Mouse (Mus musculus): ENCODE results near the gene Kazn. TPM values are rescaled to one million over a fixed set of nuclear protein-coding genes. Genes with fewer than 3 reads are reported as not detected.

The Kazn gene
- polyA plus RNA-seq, 1 experiment from 2014 or later, result 4.2 TPM

GRCm38 (mm10) chr4:142060455-142061378, 178.5 kb downstream of the Kazn start:
- 54% methylated on average over 18 of the region's 18 CpGs for WGBS
- Histone ChIP-seq H3K9ac (ENCODE audit: low read length) (no peak overlapping the region), H3K27me3 (ENCODE audit: control insufficient read depth, insufficient read depth, low read length) (no peaks in the 10 kb centered on the region), H3K36me3 (ENCODE audit: control insufficient read depth, insufficient read depth, low read length) (no peaks in the 10 kb centered on the region), H3K4me1 (ENCODE audit: control insufficient read depth in 2 of 2, insufficient read depth in 2 of 2, low read length in 2 of 2) (peaks cover 55 to 58% of the 10 kb centered on the region in 2 experiments), H3K4me3 (ENCODE audit: control insufficient read depth in 1 of 2, insufficient read depth in 1 of 2, low read depth in 1 of 2, low read length in 2 of 2) (no peak overlapping the region), H3K9me3 (ENCODE audit: control insufficient read depth, low read length) (no peaks in the 10 kb centered on the region), H3K4me2 (ENCODE audit: low read length) (no peak overlapping the region), H3K27ac (replicated peaks in 1 of 2; ENCODE audit: control insufficient read depth in 1 of 2, insufficient read depth in 1 of 2, low read depth in 2 of 2, low read length in 2 of 2) (peak overlapping the region; percentile 15 to 77)
- no peak for ATAC-seq (ENCODE audit: insufficient number of reproducible peaks, insufficient read depth, low FRiP score, low read depth)

- H3K4me1 ChIP-seq (ENCODE audit: control insufficient read depth in 2 of 2, insufficient read depth in 2 of 2, low read length in 2 of 2), result peaks cover 51 to 54% of the 10 kb centered on the region in 2 experiments
- H3K27ac ChIP-seq (replicated peaks in 1 of 2; ENCODE audit: control insufficient read depth in 1 of 2, insufficient read depth in 1 of 2, low read depth in 2 of 2, low read length in 2 of 2), result peak overlapping the region in 1 of 2 experiments; percentile 21; a peak in 1 of 4 replicates
- ATAC-seq (ENCODE audit: insufficient number of reproducible peaks, insufficient read depth, low FRiP score, low read depth), result no peak
- no peak overlapping the region for H3K4me3 ChIP-seq (ENCODE audit: control insufficient read depth in 1 of 2, insufficient read depth in 1 of 2, low read depth in 1 of 2, low read length in 2 of 2)
- no peaks in the 10 kb centered on the region for H3K27me3 ChIP-seq (ENCODE audit: control insufficient read depth, insufficient read depth, low read length)
- H3K9ac ChIP-seq (ENCODE audit: low read length), result no peak overlapping the region
- H3K36me3 ChIP-seq (ENCODE audit: control insufficient read depth, insufficient read depth, low read length), result no peaks in the 10 kb centered on the region
- H3K9me3 ChIP-seq (ENCODE audit: control insufficient read depth, low read length), result no peaks in the 10 kb centered on the region
- H3K4me2 ChIP-seq (ENCODE audit: low read length), result no peak overlapping the region
- WGBS, result 89% methylated on average over 8 of the region's 8 CpGs
Measured at GRCm38 (mm10) chr4:142059841-142060193, 179.4 kb downstream of the Kazn start.

GRCm38 (mm10) chr4:142059113-142059840, 179.9 kb downstream of the Kazn start:
- 68% methylated on average over 13 of the region's 13 CpGs for WGBS
- Histone ChIP-seq H3K4me1 (ENCODE audit: control insufficient read depth in 2 of 2, insufficient read depth in 2 of 2, low read length in 2 of 2) (peaks cover 56 to 59% of the 10 kb centered on the region in 2 experiments), H3K27ac (replicated peaks in 1 of 2; ENCODE audit: control insufficient read depth in 1 of 2, insufficient read depth in 1 of 2, low read depth in 2 of 2, low read length in 2 of 2) (peak overlapping the region; percentile 12 to 28; a peak in 1 of 4 replicates), H3K9me3 (ENCODE audit: control insufficient read depth, low read length) (no peaks in the 10 kb centered on the region), H3K36me3 (ENCODE audit: control insufficient read depth, insufficient read depth, low read length) (no peaks in the 10 kb centered on the region), H3K27me3 (ENCODE audit: control insufficient read depth, insufficient read depth, low read length) (no peaks in the 10 kb centered on the region), H3K4me3 (ENCODE audit: control insufficient read depth in 1 of 2, insufficient read depth in 1 of 2, low read depth in 1 of 2, low read length in 2 of 2) (no peak overlapping the region), H3K4me2 (ENCODE audit: low read length) (no peak overlapping the region), H3K9ac (ENCODE audit: low read length) (no peak overlapping the region)
- no peak for ATAC-seq (ENCODE audit: insufficient number of reproducible peaks, insufficient read depth, low FRiP score, low read depth)

GRCm38 (mm10) chr4:142057529-142058216, 181.5 kb downstream of the Kazn start:
- Histone ChIP-seq H3K4me3 (ENCODE audit: control insufficient read depth in 1 of 2, insufficient read depth in 1 of 2, low read depth in 1 of 2, low read length in 2 of 2) (no peak overlapping the region), H3K36me3 (ENCODE audit: control insufficient read depth, insufficient read depth, low read length) (no peaks in the 10 kb centered on the region), H3K27ac (replicated peaks in 1 of 2; ENCODE audit: control insufficient read depth in 1 of 2, insufficient read depth in 1 of 2, low read depth in 2 of 2, low read length in 2 of 2) (peak overlapping the region; percentile 88 to 90), H3K9ac (ENCODE audit: low read length) (no peak overlapping the region), H3K4me2 (ENCODE audit: low read length) (0 out of 2 replicates have a peak overlapping the region, but pooled peaks have one; percentile 13), H3K9me3 (ENCODE audit: control insufficient read depth, low read length) (no peaks in the 10 kb centered on the region), H3K4me1 (ENCODE audit: control insufficient read depth in 2 of 2, insufficient read depth in 2 of 2, low read length in 2 of 2) (peaks cover 64 to 75% of the 10 kb centered on the region in 2 experiments), H3K27me3 (ENCODE audit: control insufficient read depth, insufficient read depth, low read length) (no peaks in the 10 kb centered on the region)
- ATAC-seq (ENCODE audit: insufficient number of reproducible peaks, insufficient read depth, low FRiP score, low read depth), result peak; percentile 84
- WGBS, result 44% methylated on average over 22 of the region's 22 CpGs

- no peak overlapping the region for H3K4me3 ChIP-seq (ENCODE audit: control insufficient read depth in 1 of 2, insufficient read depth in 1 of 2, low read depth in 1 of 2, low read length in 2 of 2)
- no peak overlapping the region for H3K4me2 ChIP-seq (ENCODE audit: low read length)
- H3K4me1 ChIP-seq (ENCODE audit: control insufficient read depth in 2 of 2, insufficient read depth in 2 of 2, low read length in 2 of 2), result peaks cover 48 to 68% of the 10 kb centered on the region in 2 experiments
- H3K9me3 ChIP-seq (ENCODE audit: control insufficient read depth, low read length), result no peaks in the 10 kb centered on the region
- no peaks in the 10 kb centered on the region for H3K27me3 ChIP-seq (ENCODE audit: control insufficient read depth, insufficient read depth, low read length)
- no peaks in the 10 kb centered on the region for H3K36me3 ChIP-seq (ENCODE audit: control insufficient read depth, insufficient read depth, low read length)
- 68% methylated on average over 8 of the region's 8 CpGs for WGBS
- H3K9ac ChIP-seq (ENCODE audit: low read length), result no peak overlapping the region
- no peak for ATAC-seq (ENCODE audit: insufficient number of reproducible peaks, insufficient read depth, low FRiP score, low read depth)
- no peak overlapping the region for H3K27ac ChIP-seq (replicated peaks in 1 of 2; ENCODE audit: control insufficient read depth in 1 of 2, insufficient read depth in 1 of 2, low read depth in 2 of 2, low read length in 2 of 2)
Measured at GRCm38 (mm10) chr4:142055600-142055999, 183.6 kb downstream of the Kazn start.

GRCm38 (mm10) chr4:142054580-142054979, 184.6 kb downstream of the Kazn start:
- Histone ChIP-seq H3K36me3 (ENCODE audit: control insufficient read depth, insufficient read depth, low read length) (no peaks in the 10 kb centered on the region), H3K9ac (ENCODE audit: low read length) (no peak overlapping the region), H3K4me1 (ENCODE audit: control insufficient read depth in 2 of 2, insufficient read depth in 2 of 2, low read length in 2 of 2) (peaks cover 39 to 58% of the 10 kb centered on the region in 2 experiments), H3K27me3 (ENCODE audit: control insufficient read depth, insufficient read depth, low read length) (no peaks in the 10 kb centered on the region), H3K27ac (replicated peaks in 1 of 2; ENCODE audit: control insufficient read depth in 1 of 2, insufficient read depth in 1 of 2, low read depth in 2 of 2, low read length in 2 of 2) (peak overlapping the region; percentile 30 to 70; a peak in 1 of 4 replicates), H3K9me3 (ENCODE audit: control insufficient read depth, low read length) (no peaks in the 10 kb centered on the region), H3K4me2 (ENCODE audit: low read length) (no peak overlapping the region), H3K4me3 (ENCODE audit: control insufficient read depth in 1 of 2, insufficient read depth in 1 of 2, low read depth in 1 of 2, low read length in 2 of 2) (no peak overlapping the region)
- WGBS, result 78% methylated on average over 11 of the region's 11 CpGs
- ATAC-seq (ENCODE audit: insufficient number of reproducible peaks, insufficient read depth, low FRiP score, low read depth), result no peak

All from heart, embryonic 14.5 days (tissue).